Mouse (Mus musculus): ENCODE results near the gene Atxn1.

The Atxn1 gene

DNA sequence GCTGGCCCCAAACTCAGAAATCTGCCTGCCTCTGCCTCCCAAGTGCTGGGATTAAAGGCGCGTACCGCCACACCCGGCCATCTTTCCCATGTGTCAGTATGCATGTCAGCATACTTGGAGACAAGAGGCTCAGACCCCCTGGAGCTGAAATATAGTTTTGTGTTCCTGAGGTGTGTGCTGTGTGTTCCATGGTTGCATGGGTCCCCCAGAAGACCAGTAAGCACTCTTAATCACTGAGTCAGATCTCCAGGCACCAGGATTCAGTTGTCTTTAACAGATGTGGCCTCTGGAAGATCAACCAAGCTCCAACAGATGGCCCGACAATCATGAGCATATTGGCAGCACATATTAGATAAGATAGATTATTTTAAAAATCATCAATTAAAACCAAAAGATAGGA lies 62.4 kb downstream of the Atxn1 start:
- no peak for DNase-seq (ENCODE audit: low spot score)

DNA sequence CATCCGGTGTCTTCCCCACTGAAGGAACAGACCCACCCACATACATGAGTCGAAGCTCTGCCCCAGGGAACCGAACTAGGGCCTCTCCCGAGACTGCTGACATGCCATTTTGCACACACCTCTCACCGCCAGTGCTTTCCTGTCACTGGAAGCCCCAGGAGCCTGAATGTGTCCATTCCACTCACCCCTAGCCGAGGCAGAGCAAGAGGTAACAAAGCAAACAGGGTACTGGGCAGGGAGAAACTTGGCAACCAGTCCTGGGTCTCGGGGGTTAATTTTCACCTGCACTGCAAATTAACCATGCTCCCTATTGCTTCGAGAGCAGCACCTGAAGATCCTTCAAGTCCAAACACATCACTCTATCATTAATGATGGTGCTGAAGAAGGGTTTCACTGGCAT lies 64.0 kb downstream of the Atxn1 start:
- no peak for DNase-seq (ENCODE audit: low spot score)

DNA sequence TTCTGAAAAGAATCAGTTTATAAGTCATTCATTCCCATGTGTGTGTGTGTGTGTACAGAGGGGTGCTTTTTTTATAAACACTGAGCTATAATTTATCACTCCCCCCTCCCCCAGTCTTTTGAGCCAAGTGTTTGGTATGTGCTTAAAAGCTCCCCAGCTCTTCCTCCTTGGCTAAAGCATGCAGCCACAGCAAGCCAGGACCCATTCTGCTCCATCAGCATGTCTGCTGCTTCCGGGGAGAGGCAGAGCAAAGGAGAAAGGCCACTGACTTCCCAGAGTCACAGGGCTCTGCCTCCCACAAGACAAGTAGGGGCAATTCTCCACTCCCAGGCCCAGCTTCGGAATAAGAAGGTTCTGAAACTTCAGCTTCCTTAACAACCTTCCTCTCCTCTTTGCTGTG lies 67.2 kb downstream of the Atxn1 start:
- DNase-seq (ENCODE audit: low spot score), result peak; percentile 76

DNA sequence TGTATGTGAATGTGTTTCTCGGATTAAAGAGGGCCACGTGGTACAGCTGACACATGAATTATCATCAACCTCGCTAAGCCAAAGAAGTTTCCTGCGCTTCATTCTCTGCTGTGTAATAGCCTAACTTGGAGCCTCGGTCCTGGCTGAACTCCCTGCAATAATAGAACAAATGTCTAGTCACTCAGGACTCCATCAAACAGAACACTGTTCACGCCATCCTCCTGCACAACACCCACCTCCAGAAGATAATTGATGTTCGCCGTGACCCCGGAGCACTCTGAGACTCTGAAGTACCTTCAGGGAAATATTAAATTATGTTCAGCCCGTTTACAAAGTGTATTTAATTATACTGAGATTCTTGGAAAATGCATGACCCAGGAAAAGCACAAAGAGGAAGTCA lies 70.0 kb downstream of the Atxn1 start:
- no peak for DNase-seq (ENCODE audit: low spot score)

DNA sequence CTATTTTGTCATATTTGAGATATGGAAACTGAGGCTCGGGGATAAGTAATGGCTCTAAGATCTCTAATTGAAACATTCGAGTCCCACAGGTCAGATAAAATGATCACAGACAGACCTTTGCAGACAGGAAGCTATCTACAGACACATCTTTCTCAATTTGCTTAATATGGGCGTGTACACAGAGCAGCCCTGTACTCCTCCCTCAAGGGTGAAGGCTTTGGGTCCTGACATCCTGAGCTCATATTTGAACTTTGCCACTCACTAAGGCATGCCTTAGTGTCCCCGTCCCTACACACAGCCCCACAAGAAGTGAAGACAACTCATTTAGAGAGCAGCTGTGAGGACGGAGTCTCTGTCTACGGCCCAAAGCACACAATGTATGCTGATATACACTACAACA lies 70.6 kb downstream of the Atxn1 start:
- no peak for DNase-seq (ENCODE audit: low spot score)

DNA sequence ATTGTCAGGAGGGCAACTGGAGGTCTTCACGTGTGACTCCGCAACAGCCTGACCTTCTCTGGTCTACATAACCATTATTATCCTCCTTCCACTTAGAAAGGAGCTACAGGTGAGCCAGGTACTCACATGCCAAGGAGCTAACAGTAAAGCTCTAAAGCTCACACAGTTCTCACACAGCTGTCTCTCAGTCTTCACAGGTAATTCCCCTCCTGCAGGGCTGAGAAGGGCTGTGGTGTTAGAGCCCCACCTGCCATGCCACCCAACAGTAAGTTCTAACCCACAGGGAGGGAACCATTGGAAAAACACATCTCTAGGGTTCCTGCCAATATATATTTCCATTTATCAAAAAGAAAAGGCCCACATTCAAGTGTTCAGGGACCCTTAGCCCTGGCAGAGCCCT lies 73.7 kb downstream of the Atxn1 start:
- no peak for DNase-seq (ENCODE audit: low spot score)

DNA sequence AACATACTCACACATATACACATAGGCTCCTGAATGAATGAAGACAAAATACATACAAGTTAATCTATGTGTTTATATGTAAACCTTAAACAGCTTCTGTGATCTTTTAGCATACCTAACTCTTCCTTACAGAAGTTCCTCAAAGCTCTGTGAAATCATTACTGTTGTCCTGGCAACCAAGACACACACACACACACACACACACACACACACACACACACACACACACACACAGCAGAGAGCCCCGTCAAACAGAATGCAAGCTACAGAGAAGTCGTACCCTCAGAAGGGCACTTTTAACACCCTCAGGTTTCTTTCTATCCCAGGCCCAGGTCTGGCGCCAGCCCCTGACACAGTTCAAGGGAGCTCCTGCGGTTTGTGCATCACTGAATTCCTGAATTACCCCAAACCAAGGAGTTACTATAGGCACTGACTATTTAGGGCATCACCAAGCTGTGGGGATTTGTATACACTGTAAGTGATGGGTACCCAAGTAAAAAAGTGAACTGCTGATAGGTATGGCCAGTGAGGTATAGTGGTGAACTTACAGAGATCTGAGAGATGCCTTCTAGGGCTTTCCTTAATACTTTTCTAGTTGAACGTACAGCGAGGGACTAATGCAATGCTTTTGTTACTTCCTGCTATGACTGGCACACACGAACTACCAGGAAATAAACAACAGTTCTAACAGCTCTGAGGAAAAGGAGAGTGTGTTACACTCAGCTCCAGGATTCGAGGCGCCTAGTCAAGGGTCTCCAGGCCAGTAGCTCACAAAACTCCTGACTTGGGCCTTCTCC lies 75.7 kb downstream of the Atxn1 start:
- DNase-seq (ENCODE audit: low spot score), result no peak

DNA sequence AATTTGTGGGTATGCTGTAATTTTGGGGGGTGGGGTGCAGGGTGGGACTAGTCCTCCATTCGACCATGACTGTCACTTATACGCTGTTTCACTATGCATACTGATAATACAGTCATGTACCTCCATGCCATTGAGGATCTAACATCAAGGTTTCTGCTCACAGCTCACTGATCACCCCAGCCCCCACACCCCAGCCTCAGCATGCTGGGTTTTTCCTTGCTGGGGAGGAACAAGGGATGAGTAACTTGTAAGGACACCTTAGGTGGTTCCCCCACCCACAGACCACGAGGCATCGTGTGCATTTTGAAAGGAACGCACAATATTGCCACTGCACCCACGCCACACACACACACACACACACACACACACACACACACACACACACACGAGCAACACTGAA lies 79.9 kb downstream of the Atxn1 start:
- DNase-seq (ENCODE audit: low spot score), result no peak

DNA sequence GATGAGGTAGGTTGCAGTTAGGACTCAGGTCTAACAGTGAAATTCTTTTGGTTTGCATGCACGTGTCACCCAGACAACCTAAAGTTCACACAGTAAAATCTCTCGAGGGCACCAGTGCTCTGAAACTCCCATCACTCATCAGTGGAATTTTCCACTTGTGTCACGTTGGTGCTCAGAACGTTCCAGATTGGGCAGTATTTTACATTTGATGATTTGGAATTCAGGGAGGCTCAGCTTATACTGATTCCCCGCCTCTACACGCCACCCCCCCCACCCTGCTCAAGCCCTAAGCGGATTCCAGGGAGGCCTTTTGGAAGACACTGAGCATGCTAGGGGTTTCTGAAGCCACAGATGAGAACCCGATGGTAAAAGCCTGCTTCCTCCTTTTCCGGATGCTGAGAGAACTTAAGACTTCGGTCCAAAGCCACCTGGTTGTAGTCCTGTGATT lies 81.0 kb downstream of the Atxn1 start:
- DNase-seq (ENCODE audit: low spot score), result no peak

DNA sequence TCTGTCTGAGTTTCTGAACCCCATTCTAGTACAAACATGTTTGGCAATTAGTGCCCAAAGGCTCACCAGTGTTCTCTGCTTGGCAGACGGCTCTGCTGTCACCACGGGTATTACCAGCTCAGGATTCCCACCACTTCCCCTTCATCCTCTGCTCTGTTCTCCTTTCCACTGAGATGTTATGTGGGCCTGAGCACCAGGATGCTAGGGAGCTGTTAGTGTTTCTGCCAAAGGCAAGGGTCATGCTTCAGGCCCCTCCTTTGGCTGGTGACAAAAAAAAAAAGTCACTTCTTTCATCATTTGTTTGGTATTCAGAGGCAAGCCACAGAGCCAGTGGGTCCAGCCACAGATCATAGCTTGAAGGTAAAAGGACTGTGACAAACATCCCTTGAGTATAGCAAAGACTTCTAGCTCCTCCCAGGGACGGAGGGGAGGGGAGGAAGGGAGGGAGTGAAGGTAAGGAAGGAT lies 81.8 kb downstream of the Atxn1 start:
- no peak for DNase-seq (ENCODE audit: low spot score)

DNA sequence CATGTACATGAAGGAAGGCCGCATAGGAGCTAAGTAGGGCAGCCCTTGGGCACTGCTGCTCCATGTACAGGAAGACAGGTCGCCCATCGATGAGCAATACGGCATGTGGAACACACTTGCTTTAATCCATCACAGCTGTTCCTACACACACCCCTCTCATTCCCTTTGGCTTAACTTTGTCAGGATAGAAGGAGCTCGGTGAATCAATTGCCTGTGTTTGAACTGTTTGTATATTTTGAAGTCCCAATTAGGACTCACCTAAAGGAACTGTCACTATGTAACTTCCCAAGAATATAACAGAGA lies 84.3 kb downstream of the Atxn1 start:
- no peak for DNase-seq (ENCODE audit: low spot score)

DNA sequence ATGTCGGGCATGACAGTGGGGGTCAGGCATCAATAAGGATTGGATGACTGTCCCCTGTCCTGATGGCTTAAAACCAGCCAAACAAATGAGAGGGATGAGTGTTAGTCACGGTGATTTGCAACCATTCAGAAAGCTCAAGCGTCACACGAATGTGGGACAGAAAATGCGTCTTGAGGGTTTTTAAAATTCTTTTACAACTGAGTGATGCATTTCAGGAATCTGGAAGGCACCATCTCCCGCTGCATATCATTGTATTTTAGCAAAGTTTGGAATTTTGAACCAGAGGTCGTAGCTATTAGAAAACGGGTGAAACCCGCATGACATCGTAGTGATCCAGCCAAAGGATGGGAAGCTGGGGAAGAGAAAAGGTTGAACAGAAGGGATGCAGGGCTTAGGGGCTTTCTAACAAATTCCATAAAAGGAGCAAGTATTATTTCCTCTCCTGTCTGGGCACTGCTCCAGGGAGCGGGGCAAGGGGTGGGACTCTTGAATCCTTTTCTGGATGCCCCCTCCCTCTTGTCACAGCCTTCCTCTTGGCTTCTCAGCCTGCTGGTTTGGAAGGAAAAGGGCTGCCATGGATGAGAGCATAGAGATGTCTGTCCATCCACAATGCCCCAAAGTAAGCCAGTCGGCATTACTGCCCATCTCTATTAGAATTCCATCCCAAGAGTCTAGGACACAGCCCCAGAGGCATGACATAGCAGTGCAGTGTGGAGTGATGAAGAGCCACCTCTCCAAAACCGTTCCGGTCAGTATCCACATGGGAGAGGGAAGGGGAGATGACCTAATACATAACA lies 84.9 kb downstream of the Atxn1 start:
- no peak for DNase-seq (ENCODE audit: low spot score)

DNA sequence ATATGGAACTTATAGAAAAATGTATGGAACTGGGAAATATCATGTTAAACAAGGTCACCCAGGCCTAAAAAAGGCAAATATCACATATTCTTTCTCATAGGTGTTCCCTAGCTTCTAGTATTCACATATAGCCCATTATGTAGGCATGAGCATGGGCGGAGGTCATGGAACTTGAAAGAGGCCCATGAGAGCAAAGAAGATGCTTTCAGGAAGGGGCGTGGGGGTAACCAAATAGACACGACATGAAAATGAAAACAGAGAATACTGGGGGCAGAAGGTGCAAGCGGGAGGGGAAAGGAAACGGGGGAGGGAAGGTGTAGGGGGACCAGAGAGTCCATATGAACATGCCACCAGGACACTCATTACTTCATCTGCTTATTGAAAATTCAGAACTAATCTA lies 87.9 kb downstream of the Atxn1 start:
- DNase-seq (ENCODE audit: low spot score), result no peak

DNA sequence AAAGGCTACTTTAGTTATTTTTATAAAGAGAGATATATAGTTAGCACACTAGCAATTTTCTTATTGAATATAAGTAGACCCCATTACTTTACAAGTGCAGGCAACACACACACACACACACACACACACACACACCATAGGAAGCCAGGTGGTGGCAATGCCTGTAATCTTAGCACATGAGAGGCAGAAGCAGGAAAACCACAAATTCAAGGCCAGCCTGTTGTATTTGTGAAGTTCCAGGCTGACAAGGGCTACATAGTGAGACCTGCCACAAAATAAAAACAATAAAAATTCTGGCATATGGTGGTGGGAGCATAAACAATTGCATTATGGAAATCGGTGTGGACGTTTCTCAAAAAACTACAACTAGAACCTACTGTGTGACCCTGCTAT lies 88.4 kb downstream of the Atxn1 start:
- DNase-seq (ENCODE audit: low spot score), result no peak

DNA sequence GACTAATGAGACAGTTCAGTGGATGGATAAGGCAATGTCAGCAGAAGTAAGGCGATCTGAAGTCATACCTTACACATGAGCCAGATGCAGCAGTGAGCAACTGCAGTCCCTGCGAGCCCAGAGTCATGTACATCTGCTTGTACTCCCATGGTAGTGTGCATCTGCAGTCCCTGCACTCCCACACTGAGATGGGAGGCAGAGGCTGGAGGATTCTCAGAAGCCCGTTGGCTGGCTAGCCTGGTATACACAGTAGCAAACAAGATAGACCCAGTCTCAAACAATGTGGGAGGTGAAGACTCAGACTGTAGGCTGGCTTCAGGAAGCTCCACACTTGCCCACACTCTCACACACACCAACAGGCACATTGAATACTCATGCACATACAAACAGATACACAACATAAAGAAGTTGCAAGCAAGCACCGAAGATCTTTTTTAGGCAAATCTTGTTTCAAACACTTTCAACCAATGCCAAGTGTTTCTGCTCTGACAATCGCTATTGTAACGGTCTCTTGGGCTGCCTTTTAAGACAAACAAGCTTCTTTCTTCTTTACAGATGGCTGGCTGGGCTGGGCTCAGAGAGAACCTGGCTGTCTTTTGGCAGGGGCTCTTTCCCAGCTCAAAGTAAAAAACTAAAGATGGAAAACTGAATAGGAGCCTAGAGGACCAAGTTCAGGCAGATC lies 89.0 kb downstream of the Atxn1 start:
- DNase-seq (ENCODE audit: low spot score), result no peak

DNA sequence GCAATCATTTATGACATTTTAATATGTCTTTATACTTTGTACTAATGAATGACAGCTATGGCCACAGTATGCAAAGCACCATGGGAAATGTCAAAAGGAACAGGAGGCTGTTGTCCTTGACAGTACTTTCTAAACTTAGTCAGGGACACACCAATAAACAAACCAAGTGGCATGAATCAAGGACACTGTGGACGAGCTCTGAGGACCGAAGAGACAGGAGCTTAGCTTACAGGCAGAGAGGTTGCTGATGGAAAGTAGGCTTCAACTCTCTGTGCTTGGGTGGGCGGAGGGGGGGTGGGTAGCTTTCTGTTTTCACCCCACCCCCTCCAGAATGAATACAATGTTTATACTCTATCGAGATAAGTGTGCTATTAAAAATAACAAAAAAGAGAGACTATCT lies 90.6 kb downstream of the Atxn1 start:
- DNase-seq (ENCODE audit: low spot score), result no peak

DNA sequence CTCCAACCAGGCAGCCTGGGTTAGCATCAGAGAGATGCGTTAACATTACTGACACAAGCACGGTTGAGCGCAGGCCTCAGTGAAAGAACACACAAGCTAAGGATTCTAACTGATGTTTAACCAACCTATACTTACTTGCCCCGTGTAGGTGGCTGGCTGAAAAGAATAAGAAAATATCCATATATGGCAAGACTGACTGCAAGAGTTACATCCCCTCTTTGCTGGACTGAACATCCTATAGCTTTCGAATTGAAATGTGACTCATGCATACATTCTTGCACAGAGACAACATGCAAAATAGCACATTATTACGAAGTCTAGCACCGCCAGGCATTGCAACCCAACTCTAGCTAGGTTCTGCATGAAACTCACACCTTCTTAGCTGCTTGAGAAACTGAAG lies 91.8 kb downstream of the Atxn1 start:
- no peak for DNase-seq (ENCODE audit: low spot score)

DNA sequence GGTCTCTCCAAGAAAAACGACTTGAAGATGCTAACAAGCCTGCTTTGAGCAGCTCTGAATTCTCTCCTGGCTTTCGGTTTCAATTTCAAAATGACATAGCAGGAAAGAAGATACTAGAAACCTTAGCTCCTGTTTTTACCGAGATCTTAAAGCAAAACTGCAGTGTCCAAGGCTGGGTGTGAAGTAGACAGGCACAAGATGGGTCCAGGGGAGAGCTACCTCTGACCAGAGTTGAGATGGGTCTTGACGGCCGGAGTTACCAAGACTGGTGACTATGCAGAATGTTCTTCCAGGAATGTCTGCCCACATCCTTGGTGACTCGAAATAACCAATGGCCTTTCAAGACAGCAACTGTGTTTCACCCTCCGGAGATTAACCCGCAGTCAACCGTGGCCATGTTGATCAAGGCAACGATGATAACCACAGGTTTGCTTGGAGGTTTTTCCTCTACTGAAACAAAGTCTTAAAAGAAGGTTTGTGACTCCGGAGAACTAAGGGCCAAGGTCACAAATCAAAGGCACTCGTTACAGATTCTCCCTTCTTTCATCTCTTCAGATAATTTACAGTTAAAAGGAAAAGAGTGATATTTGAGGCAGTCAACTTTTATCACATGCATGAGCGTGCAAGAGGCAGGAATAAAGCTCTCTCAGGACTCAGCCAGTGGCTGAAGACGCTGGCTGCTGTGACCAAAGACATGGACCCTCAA lies 92.6 kb downstream of the Atxn1 start:
- DNase-seq (ENCODE audit: low spot score), result no peak

DNA sequence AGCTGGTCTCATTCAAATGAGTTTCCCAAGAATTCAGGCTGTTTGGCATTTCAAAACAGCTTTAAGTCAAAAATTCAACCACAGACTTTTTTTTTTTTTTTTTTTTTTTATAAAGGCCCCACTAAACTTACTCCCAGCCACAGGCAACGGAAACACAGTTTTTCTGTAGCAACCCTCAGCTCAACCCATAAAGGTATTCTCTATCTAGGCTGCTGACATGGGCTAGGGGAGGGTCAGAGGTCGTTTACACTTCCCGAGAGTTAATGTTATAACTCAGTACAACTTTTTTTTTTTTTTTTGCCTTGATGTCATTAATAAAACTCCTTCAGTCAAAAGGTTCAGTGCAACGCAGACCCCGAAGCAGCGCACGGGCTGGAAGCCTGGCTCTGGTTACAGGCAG lies 93.3 kb downstream of the Atxn1 start:
- no peak for DNase-seq (ENCODE audit: low spot score)

DNA sequence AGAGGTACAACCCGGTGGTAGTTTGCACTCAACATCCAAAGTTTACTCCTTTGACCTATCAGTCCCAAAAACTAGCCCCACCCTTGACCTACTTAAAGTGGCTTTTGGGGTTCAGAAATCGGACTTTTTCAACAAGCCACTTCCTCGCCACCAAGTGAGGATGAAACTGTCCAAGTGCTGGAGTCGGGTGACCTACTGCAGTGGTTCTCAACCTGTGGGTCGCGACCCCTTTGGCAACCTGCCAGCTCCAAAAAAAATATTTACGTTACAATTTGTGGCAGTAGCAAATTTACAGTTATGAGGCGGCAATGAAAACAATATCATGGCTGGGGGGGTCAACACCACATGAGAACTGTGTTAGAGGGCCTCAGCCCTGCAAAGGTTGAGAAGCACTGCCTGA lies 95.9 kb downstream of the Atxn1 start:
- DNase-seq (ENCODE audit: low spot score), result no peak

DNA sequence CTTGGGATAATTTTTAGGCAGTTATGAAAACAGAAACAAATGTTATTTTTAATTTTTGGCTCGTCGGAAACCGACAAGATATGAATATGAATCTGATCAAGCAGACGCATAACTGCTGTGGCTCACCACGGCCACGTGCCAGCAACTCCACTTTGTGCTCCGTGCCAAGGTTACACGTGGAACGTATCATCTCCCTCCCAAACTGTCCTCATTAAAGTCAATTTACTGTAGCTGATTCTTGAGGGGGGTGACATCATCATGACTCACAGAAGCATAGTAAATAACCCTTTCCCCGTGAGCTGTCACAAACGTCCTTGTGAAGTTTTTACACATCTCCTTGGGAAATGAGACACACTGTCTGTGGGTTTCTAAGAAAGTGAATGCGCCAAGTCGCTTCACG lies 97.5 kb downstream of the Atxn1 start:
- peak; percentile 67 for DNase-seq (ENCODE audit: low spot score)

DNA sequence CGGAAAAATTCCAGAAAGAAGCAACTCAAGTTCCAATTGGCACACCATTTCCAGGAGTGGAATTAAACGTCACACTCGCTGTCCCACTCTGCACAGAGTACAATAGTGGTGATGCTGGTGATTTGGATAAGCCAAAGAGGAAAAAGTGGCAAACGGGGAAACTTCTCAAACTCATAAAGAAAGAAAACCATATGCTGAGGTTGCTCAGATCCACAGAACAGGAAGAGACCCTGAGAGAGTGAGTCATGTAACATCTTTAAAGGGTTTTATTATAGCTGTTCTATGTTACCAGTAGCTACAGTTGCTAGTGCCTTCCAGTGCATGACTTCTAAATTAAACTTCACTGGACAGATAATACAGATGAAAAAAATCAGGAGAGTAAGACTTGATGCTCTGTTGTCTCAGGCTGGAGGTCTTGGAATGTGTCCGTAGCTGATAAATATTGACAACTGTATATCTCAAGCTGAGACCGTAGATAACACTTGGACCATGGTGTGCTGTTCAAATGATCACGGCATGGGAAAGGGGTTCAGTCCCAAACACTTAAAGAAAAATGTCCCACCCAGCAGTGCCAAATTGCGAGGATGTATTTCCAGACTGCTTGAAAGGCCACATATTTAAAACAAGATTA lies 98.1 kb downstream of the Atxn1 start:
- no peak for DNase-seq (ENCODE audit: low spot score)
